In genomic region chr9:11441241-11441997, GRCm38 (mm10) we compare ENCODE assay signal across 8 mouse cellular contexts.
A peak's percentile ranks its signal among the peaks of the same experiment; 100 is the strongest.
DNase-seq lines count a peak whose midpoint lies in the region; ATAC-seq and TF ChIP-seq lines count a peak whose summit lies in the region.
"Not testable (repeated sequence)": the region's sequence is repeated elsewhere in the genome, so short reads cannot be mapped to it uniquely, and the experiment has no call there.

No protein-coding gene starts in this region.

- H3K27ac ChIP-seq in ES-E14 (ENCODE audit: insufficient read depth, low read depth, low read length, poor library complexity, severe bottlenecking), result peak overlapping the region; percentile 92
- H3K27ac ChIP-seq in kidney, adult 2 months (ENCODE audit: insufficient read depth, low read depth, low read length); kidney, embryonic 15.5 days; midbrain, embryonic 14.5 days (replicated peaks; ENCODE audit: low read depth, low read length): not testable (repeated sequence)

- not testable (repeated sequence) for H3K4me2 ChIP-seq in kidney, embryonic 15.5 days; midbrain, embryonic 14.5 days (ENCODE audit: low read length)

- not testable (repeated sequence) for H3K9ac ChIP-seq in ES-E14 (ENCODE audit: insufficient read depth, low read depth, low read length, poor library complexity, severe bottlenecking); kidney, embryonic 15.5 days; midbrain, embryonic 14.5 days (replicated peaks; ENCODE audit: low read length)

- TF ChIP-seq CTCF in kidney, adult 2 months (conservative IDR thresholded peaks at IDR 0.05; ENCODE audit: insufficient read depth, insufficient read length, low read depth, low read length), result not testable (repeated sequence)

- not testable (repeated sequence) for H3K9me3 ChIP-seq in ES-E14 (ENCODE audit: control insufficient read depth, insufficient read depth, low read depth, low read length); kidney, embryonic 15.5 days (replicated peaks); midbrain, embryonic 14.5 days (ENCODE audit: control insufficient read depth, low read length)

- not testable (repeated sequence) for H3K4me3 ChIP-seq in ES-E14 (ENCODE audit: insufficient read depth in 1 of 2, low read depth in 1 of 2, low read length in 2 of 2, poor library complexity in 1 of 2, severe bottlenecking in 1 of 2); kidney, adult 2 months (ENCODE audit: insufficient read depth, low read depth, low read length); kidney, embryonic 15.5 days (replicated peaks); midbrain, embryonic 14.5 days (replicated peaks; ENCODE audit: low read depth, low read length)

- H3K4me1 ChIP-seq in ES-E14 (ENCODE audit: control insufficient read depth in 2 of 2, insufficient read depth in 2 of 2, low read length in 2 of 2, poor library complexity in 1 of 2); kidney, adult 2 months (ENCODE audit: control insufficient read depth, insufficient read depth, low read length); kidney, embryonic 15.5 days; midbrain, embryonic 14.5 days (ENCODE audit: control insufficient read depth, insufficient read depth, low read length): not testable (repeated sequence)

- ATAC-seq in kidney, embryonic 15.5 days (replicated peaks; ENCODE audit: low FRiP score), result peak; percentile 84
- ATAC-seq in midbrain, embryonic 14.5 days (ENCODE audit: low FRiP score, low TSS enrichment), result not testable (repeated sequence)

- 42% methylated on average over 10 of the region's 10 CpGs for WGBS in kidney, adult 2 months
- WGBS in kidney, embryonic 15.5 days, result 60% methylated on average over 10 of the region's 10 CpGs
- WGBS in midbrain, embryonic 14.5 days, result 17% methylated on average over 10 of the region's 10 CpGs

- not testable (repeated sequence) for H3K27me3 ChIP-seq in kidney, adult 2 months (replicated peaks; ENCODE audit: control insufficient read depth, insufficient read depth, low read length); kidney, embryonic 15.5 days; midbrain, embryonic 14.5 days (ENCODE audit: control insufficient read depth, insufficient read depth, low read length)

- in situ Hi-C loops in ES-E14 (cut with MboI; ENCODE audit: low sequenced_read_pairs in 2 of 2, unreplicated experiment in 2 of 2), result not testable (repeated sequence)

- not testable (repeated sequence) for TF ChIP-seq POLR2A in kidney, adult 2 months (IDR thresholded peaks at IDR 0.05; ENCODE audit: low read depth, low read length)

- H3K36me3 ChIP-seq in ES-E14 (ENCODE audit: control insufficient read depth, insufficient read depth, low read length, poor library complexity, severe bottlenecking); kidney, adult 2 months (ENCODE audit: control insufficient read depth, insufficient read depth, low read length); kidney, embryonic 15.5 days; midbrain, embryonic 14.5 days (ENCODE audit: control insufficient read depth, insufficient read depth, low read length): not testable (repeated sequence)

- DNase-seq in ES-E14 (ENCODE audit: low read depth, low spot score) (peak; percentile 79), ZHBTc4 (ENCODE audit: low read depth, low spot score) (peak; percentile 96)
- DNase-seq in embryo, embryonic 11 days, result peak; percentile 4
- DNase-seq in kidney, adult 2 months, result peak; percentile 68
- peak; percentile 14 for DNase-seq in kidney, postnatal 10 days
- DNase-seq in mesoderm, embryonic 11.5 days (ENCODE audit: low read depth, low spot score), result peak; percentile 6
- DNase-seq in midbrain, embryonic 14.5 days, result peak; percentile 3

TF ChIP-seq in ES-E14, 5 proteins besides CTCF, POLR2A, EP300 and RAD21:
- TF ChIP-seq CHD2 (IDR thresholded peaks at IDR 0.05; ENCODE audit: low read depth, low read length), result peak; percentile 28

Comparison
In these comparisons a context has a peak if more than half of its experiments do, and no peak if none do; other contexts are left out.
1. DNase-seq: peak in every context shown above with its lines; median percentile 96 in ZHBTc4; 79 in ES-E14; 68 in kidney, adult 2 months; 14 in kidney, postnatal 10 days; 6 in mesoderm, embryonic 11.5 days; 4 in embryo, embryonic 11 days; 3 in midbrain, embryonic 14.5 days.